Mouse (Mus musculus) erythroblast, embryonic 14.5 days (primary cell): ENCODE results near the gene Rtcb.

Experiments
- GATA1 ChIP-seq: IDR thresholded peaks from 2 replicates; pipeline ENCODE4 v1.6.1; 2012; ENCODE audit warnings: low read length, inconsistent platforms, mixed read lengths
- TAL1 ChIP-seq: IDR thresholded peaks from 3 replicates; pipeline ENCODE4 v1.6.1; 2012; ENCODE audit warnings: low read length, inconsistent platforms, mixed read lengths

GRCm38 (mm10) chr10:85962897-85963296 is 5.3 kb upstream of the Rtcb start:
- TF ChIP-seq GATA1 (no peak), TAL1 (no peak)
